Mouse (Mus musculus): ENCODE measurements at regions not wholly inside any gene's neighbourhood (a gene's known extent, or its start where the extent isn't known, plus 50 kb on each side); places are given as distances from the start of the nearest gene placed in this dataset.
"Not testable (repeated sequence)": the region's sequence is repeated elsewhere in the genome, so short reads cannot be mapped to it uniquely, and the experiment has no call there.

- not testable (repeated sequence) for TF ChIP-seq TAL1, GATA1 (IDR thresholded peaks at IDR 0.05; ENCODE audit: low read length)
These were observed 133.2 kb upstream of the Zfp808 start for GRCm38 (mm10) chr13:61996519-61996918.
